In genomic region chr7:139663318-139663717, GRCm38 (mm10) we compare ENCODE assay signal across 16 mouse cellular contexts. TPM values are rescaled to one million over a fixed set of nuclear protein-coding genes. Genes with fewer than 3 reads are reported as not detected.
"Had no signal": no experiment of that assay in that cellular context is flagged by ENCODE, and none has a peak within 500 bp of the region (broad histone marks: within the 10 kb centered on the region; RNA-seq: fewer than 3 reads in every experiment).

No protein-coding gene starts in this region.

- H3K4me3 ChIP-seq: left cerebral cortex, adult 2 months; limb, embryonic 10.5 days; liver, embryonic 12.5 days; lung, embryonic 15.5 days; midbrain, embryonic 12.5 days; neural tube, embryonic 13.5 days had no signal

- H3K9me3 ChIP-seq: limb, embryonic 10.5 days; liver, embryonic 12.5 days; lung, embryonic 15.5 days; midbrain, embryonic 12.5 days; neural tube, embryonic 13.5 days had no signal

- H3K27ac ChIP-seq: left cerebral cortex, adult 2 months; limb, embryonic 10.5 days; liver, embryonic 12.5 days; lung, embryonic 15.5 days; midbrain, embryonic 12.5 days; neural tube, embryonic 13.5 days had no signal

- H3K27me3 ChIP-seq: lung, embryonic 15.5 days; neural tube, embryonic 13.5 days had no signal

- H3K9ac ChIP-seq: liver, embryonic 12.5 days; lung, embryonic 15.5 days; midbrain, embryonic 12.5 days; neural tube, embryonic 13.5 days had no signal

- H3K4me1 ChIP-seq: limb, embryonic 10.5 days; liver, embryonic 12.5 days; lung, embryonic 15.5 days; midbrain, embryonic 12.5 days; neural tube, embryonic 13.5 days had no signal

- H3K36me3 ChIP-seq: limb, embryonic 10.5 days; liver, embryonic 12.5 days; lung, embryonic 15.5 days; midbrain, embryonic 12.5 days; neural tube, embryonic 13.5 days had no signal

- H3K4me2 ChIP-seq: liver, embryonic 12.5 days; lung, embryonic 15.5 days; midbrain, embryonic 12.5 days; neural tube, embryonic 13.5 days had no signal

- ATAC-seq: inflammation-experienced regulatory T-cells, adult 6 months; intestine, postnatal 0 days; liver, embryonic 12.5 days; midbrain, embryonic 16.5 days had no signal

- DNase-seq: retina, postnatal 1 day; right cerebral cortex, postnatal 4 days; spleen, adult 18-20 months; thymus, adult 18-20 months; thymus, postnatal 25 days had no signal

RNA-seq across cellular contexts. Expression of gene Cfap46, which starts 20.3 kb away (rescaled TPM):
- total RNA-seq: megakaryocyte-erythroid progenitor cell, adult 5-6 weeks had no signal
- polyA plus RNA-seq: inflammation-experienced regulatory T-cells, adult 6 months; intestine, postnatal 0 days; liver, embryonic 12.5 days; liver, embryonic 16.5 days had no signal
